Mouse (Mus musculus) intestine, embryonic 16.5 days (tissue): ENCODE results near the gene Nhlh1. TPM values are rescaled to one million over a fixed set of nuclear protein-coding genes. Genes with fewer than 3 reads are reported as not detected.

Experiments
- ATAC-seq: fragments of 200-750 bp; cut with Nextera tagmentation; 2 replicates; pipeline ENCODE4 v1.8.0; 2017; ENCODE audit warnings: moderate TSS enrichment, moderate library complexity
- H3K27ac ChIP-seq: fragments of 300-500 bp; sonication (generic); 2 replicates; pipeline ENCODE4 v1.5.1; 2014; ENCODE audit warnings: mild to moderate bottlenecking, low read length
- H3K27me3 ChIP-seq: fragments of 300-500 bp; sonication (generic); replicated peaks from 2 replicates; pipeline ENCODE4 v1.6.1; 2014; ENCODE audit warnings: low read length, control low read depth, mixed read lengths; ENCODE audit not compliant: control insufficient read depth, insufficient read depth
- H3K36me3 ChIP-seq: fragments of 300-500 bp; sonication (generic); 2 replicates; pipeline ENCODE4 v1.6.1; 2014; ENCODE audit warnings: low read length, control low read depth; ENCODE audit not compliant: control insufficient read depth, insufficient read depth
- H3K4me1 ChIP-seq: fragments of 300-500 bp; sonication (generic); 2 replicates; pipeline ENCODE4 v1.6.1; 2014; ENCODE audit warnings: low read length, control low read depth, mixed read lengths; ENCODE audit not compliant: control insufficient read depth, insufficient read depth
- H3K4me2 ChIP-seq: fragments of 300-500 bp; sonication (generic); 2 replicates; pipeline ENCODE4 v1.6.1; 2014; ENCODE audit warnings: low read depth, low read length, control low read depth
- H3K4me3 ChIP-seq: fragments of 300-500 bp; sonication (generic); 2 replicates; pipeline ENCODE4 v1.5.1; 2014; ENCODE audit warnings: mild to moderate bottlenecking, low read length
- H3K9ac ChIP-seq: fragments of 300-500 bp; sonication (generic); 2 replicates; pipeline ENCODE4 v1.6.1; 2014; ENCODE audit warnings: low read depth, low read length
- H3K9me3 ChIP-seq: fragments of 300-500 bp; sonication (generic); 2 replicates; pipeline ENCODE4 v1.6.1; 2016; ENCODE audit warnings: low read length, control low read depth; ENCODE audit not compliant: control insufficient read depth
- WGBS: fragments of 180-500 bp; shearing (Covaris S2); extraction: QIAGEN DNeasy Blood & Tissue Kit; methylation state at CpG from one replicate; pipeline ENCODE4 v1.1.7; 2014; 5-methylcytosine and 5-hydroxymethylcytosine counted together
- polyA plus RNA-seq: library from polyadenylated mRNA; unstranded; fragments of >200 nt; fragmentation: Nextera tagmentation; extraction: Ambion mirVana; gene quantifications from 2 replicates; pipeline ENCODE4 v1.2.1, GENCODE M21; 2015

Nhlh1 gene
- polyA plus RNA-seq, 1 experiment from 2014 or later, result 0.09 TPM

DNA sequence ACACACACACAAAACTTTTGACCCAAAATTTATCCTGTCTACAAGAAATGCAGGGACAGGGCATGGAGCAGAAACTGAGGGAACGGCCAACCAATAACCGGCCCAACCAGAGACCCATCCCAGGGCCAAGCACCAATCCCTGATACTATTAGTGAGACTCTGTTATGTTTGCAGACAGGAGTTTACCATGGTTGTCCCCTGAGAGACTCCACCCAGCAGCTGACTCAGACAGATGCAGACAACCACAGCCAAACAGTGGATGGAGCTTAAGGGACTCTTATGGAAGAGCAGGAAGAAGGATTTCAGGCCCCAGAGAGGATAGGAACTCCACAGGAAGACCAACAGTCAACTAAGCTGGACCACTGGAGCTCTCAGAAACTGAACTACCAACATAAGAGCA, 27.5 kb downstream of the Nhlh1 start:
- Histone ChIP-seq H3K27me3 (no peaks in the 10 kb centered on the region), H3K4me1 (peaks cover 13% of the 10 kb centered on the region), H3K4me2 (no peak overlapping the region), H3K9ac (no peak overlapping the region), H3K27ac (no peak overlapping the region), H3K36me3 (no peaks in the 10 kb centered on the region), H3K9me3 (no peaks in the 10 kb centered on the region), H3K4me3 (no peak overlapping the region)
- ATAC-seq, result no peak
- 88% methylated on average over 2 of the region's 2 CpGs for WGBS

DNA sequence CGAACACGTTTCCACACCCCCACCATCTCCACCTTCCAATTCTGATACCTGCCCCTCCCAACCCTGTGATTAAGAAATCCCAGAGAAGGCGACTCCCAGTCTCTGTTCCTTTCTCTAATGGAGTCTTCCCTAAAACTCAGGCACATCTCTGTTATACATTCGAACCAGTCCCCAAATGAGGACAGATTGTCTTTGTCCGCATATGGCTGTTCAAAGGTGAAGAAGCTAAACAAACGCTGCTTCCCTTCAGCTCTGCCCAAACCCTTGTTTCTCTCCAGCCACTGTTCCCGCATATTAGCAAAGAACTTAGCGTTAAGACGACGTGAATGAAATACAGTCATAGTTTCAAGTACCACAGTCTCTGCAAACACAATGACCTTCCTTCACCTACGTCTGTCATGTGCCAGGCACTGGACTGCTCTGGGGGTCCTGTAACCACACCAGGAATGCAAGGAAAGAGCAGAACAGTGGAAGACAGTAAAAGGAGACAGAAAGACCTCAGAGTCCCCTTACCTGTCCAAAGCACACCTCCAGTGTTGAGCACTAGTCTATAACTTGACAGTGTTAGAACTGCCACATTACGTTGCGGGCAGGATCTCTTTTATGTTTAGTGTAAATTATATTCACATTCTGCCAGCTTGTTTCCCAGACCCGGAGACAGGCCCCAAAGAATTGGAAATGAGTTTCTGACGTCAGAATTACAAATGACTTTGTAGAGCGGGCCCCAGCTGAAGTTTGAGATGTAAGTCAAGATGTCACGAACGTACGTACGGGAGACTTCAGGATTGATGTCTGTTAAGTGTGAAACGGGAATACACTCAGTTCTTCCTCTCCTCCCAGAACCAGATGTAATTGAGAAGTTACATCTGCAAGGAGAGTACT, 28.7 kb downstream of the Nhlh1 start, which contains the start of gene Vangl2:
Gene Vangl2 (minus strand): TSS at position 51 of the 882 bp plus-strand sequence.
- peak within 1 kb of the TSS; percentile 92 for H3K9ac ChIP-seq
- no peaks in the 10 kb centered on the region for H3K27me3 ChIP-seq
- H3K36me3 ChIP-seq, result no peaks in the 10 kb centered on the region
- ATAC-seq, result no peak
- peak within 1 kb of the TSS; percentile 63 for H3K27ac ChIP-seq
- H3K4me1 ChIP-seq, result peaks cover 20% of the 10 kb centered on the region
- no peaks in the 10 kb centered on the region for H3K9me3 ChIP-seq
- H3K4me2 ChIP-seq, result peak within 1 kb of the TSS; percentile 77
- H3K4me3 ChIP-seq, result peak within 1 kb of the TSS; percentile 97
- 57% methylated on average over 21 of the region's 21 CpGs for WGBS

DNA sequence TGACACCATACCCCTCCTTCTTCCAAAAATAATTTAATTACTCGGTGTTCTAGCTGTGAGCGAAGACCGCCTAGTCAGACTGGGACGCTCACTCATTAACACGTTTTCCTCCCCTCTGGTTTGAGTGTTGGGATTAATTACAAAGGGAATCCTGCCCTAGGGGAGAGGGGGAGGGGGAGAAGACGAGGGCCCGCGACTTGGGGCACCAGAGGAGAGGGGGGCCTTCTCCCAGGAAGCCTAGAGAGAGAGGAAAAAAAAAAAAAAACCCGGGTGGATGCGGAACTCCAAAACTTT, 29.6 kb downstream of the Nhlh1 start:
- H3K27ac ChIP-seq, result no peak overlapping the region
- H3K4me1 ChIP-seq, result peaks cover 20% of the 10 kb centered on the region
- no peaks in the 10 kb centered on the region for H3K9me3 ChIP-seq
- peak overlapping the region; percentile 92 for H3K9ac ChIP-seq
- WGBS, result 25% methylated on average over 10 of the region's 10 CpGs
- ATAC-seq, result no peak
- no peaks in the 10 kb centered on the region for H3K36me3 ChIP-seq
- H3K4me2 ChIP-seq, result peak overlapping the region; percentile 77
- peak overlapping the region; percentile 97 for H3K4me3 ChIP-seq
- no peaks in the 10 kb centered on the region for H3K27me3 ChIP-seq

- Histone ChIP-seq H3K4me3 (peak overlapping the region; percentile 97), H3K4me2 (peak overlapping the region; percentile 77), H3K9ac (peak overlapping the region; percentile 92), H3K4me1 (peaks cover 20% of the 10 kb centered on the region), H3K9me3 (no peaks in the 10 kb centered on the region), H3K27ac (peak overlapping the region; percentile 80), H3K27me3 (no peaks in the 10 kb centered on the region), H3K36me3 (no peaks in the 10 kb centered on the region)
- ATAC-seq, result peak; percentile 91
- WGBS, result 1% methylated on average over 50 of the region's 54 CpGs
Observed at GRCm38 (mm10) chr1:172027010-172027808, 30.2 kb downstream of the Nhlh1 start.

- Histone ChIP-seq H3K27ac (peak overlapping the region; percentile 80), H3K4me1 (peaks cover 20% of the 10 kb centered on the region), H3K4me3 (peak overlapping the region; percentile 97), H3K9ac (peak overlapping the region; percentile 92), H3K4me2 (peak overlapping the region; percentile 77), H3K9me3 (no peaks in the 10 kb centered on the region), H3K36me3 (no peaks in the 10 kb centered on the region), H3K27me3 (no peaks in the 10 kb centered on the region)
- WGBS, result 3% methylated on average over 23 of the region's 23 CpGs
- peak; percentile 69 for ATAC-seq
Observed at GRCm38 (mm10) chr1:172026201-172026901, 31.0 kb downstream of the Nhlh1 start.

- no peaks in the 10 kb centered on the region for H3K27me3 ChIP-seq
- 60% methylated on average over 8 of the region's 8 CpGs for WGBS
- H3K36me3 ChIP-seq, result no peaks in the 10 kb centered on the region
- no peaks in the 10 kb centered on the region for H3K9me3 ChIP-seq
- no peak overlapping the region for H3K9ac ChIP-seq
- H3K27ac ChIP-seq, result no peak overlapping the region; the same call in 1 of the 2 replicates
- no peak for ATAC-seq
- H3K4me1 ChIP-seq, result peaks cover 20% of the 10 kb centered on the region
- H3K4me2 ChIP-seq, result peak overlapping the region; percentile 77
- no peak overlapping the region; the same call in 1 of the 2 replicates for H3K4me3 ChIP-seq
Observed at GRCm38 (mm10) chr1:172025201-172025904, 32.0 kb downstream of the Nhlh1 start.

DNA sequence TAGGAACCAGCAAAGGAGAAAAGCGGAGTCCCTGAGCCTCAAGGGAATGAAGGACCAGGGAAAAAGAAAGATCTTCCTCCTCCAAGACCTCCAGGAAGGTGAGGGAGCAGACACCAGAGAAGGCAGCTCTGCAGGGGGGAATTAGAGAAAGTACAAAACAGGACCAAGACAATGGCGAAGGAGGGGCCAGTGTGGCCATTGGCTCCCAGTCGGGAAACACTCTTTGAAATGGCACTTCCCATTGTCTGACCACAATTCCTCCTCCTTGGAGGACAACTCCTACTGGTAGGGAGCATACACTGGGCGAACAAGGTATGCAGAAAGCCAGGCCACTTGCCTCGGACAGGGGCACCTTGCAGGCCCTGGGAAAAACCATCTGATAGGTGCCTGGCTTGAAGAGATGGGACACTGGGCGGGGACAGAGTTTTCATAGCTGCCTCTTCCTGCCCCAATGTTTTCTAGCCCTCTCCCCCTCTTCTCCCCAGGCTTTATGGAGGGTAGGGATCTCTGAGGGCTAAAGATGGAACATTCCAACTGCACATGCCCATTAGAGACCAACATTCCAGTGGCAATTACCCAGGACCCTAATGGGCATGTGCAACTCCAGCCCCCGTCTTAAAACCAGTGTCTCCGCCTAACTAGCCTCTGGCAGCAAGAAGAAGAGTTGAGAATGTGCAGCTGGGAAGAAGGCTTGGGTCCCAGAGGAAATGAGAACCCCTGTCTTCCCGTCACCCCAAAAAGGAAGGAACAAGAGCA, 33.1 kb downstream of the Nhlh1 start:
- Histone ChIP-seq H3K36me3 (no peaks in the 10 kb centered on the region), H3K4me2 (no peak overlapping the region), H3K9me3 (no peaks in the 10 kb centered on the region), H3K4me1 (peaks cover 23% of the 10 kb centered on the region), H3K9ac (no peak overlapping the region), H3K27me3 (no peaks in the 10 kb centered on the region), H3K4me3 (no peak overlapping the region), H3K27ac (no peak overlapping the region)
- 58% methylated on average over 9 of the region's 9 CpGs for WGBS
- no peak for ATAC-seq

- Histone ChIP-seq H3K4me2 (no peak overlapping the region), H3K27me3 (no peaks in the 10 kb centered on the region), H3K9me3 (no peaks in the 10 kb centered on the region), H3K36me3 (no peaks in the 10 kb centered on the region), H3K27ac (no peak overlapping the region), H3K9ac (no peak overlapping the region), H3K4me1 (peaks cover 31% of the 10 kb centered on the region), H3K4me3 (no peak overlapping the region)
- ATAC-seq, result no peak
- 76% methylated on average over 10 of the region's 10 CpGs for WGBS
Observed at GRCm38 (mm10) chr1:172019863-172020521, 37.4 kb downstream of the Nhlh1 start.
